Mouse (Mus musculus) retina, postnatal 1 day (tissue): ENCODE data around the gene Slc30a4.

Experiments used
- DNase-seq: peaks from one replicate; pipeline ENCODE4 v3.0.0-alpha.2; 2012

Gene Slc30a4

GRCm38 (mm10) chr2:122702181-122703036 is at the start of gene Slc30a4:
Slc30a4 (minus strand) TSS chr2:122702663.
- DNase-seq, result peak; percentile 92

DNA sequence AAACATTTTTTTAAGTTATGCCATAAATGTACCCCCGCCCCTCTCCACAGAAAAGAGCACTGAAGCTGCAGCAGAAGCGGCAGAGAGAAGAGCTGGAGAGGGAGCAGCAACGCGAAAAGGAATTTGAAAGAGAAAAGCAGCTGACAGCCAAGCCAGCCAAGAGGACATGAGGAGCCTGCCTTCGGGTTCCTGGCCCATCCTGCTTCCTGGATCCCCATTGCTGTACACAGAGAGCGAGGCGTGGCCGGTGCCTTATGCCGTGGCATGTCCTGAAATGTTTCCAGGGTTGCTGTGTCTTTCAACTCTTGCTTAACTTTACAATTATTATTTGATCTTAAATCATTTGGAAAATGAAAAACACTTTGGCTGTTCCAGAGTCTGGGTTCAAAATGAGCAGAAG is 44.0 kb upstream of the Slc30a4 start:
- no peak for DNase-seq

DNA sequence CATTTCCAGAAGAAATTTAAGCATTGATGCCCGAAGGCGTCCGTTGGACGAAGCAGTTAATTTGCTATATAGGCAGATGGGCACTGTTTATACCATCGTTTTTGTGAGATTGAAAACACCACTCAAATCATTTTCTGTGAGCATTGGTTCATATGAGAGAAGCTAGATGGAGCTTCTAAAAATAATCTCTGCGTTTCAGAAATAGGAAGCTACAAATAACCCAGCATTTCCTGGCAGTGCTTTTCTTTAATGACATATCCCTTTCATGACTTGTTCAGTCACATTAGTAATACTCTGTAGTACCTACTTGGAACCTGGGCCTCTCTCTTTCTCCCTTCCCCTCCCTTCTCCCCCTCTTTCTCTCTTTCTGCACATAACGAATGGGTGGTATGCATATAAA is 36.6 kb upstream of the Slc30a4 start:
- no peak for DNase-seq

- DNase-seq, result peak; percentile 97
Measured at GRCm38 (mm10) chr2:122737894-122738830, 35.7 kb upstream of the Slc30a4 start, which contains the start of gene Bloc1s6. Bloc1s6 (plus strand) TSS chr2:122738503.

DNA sequence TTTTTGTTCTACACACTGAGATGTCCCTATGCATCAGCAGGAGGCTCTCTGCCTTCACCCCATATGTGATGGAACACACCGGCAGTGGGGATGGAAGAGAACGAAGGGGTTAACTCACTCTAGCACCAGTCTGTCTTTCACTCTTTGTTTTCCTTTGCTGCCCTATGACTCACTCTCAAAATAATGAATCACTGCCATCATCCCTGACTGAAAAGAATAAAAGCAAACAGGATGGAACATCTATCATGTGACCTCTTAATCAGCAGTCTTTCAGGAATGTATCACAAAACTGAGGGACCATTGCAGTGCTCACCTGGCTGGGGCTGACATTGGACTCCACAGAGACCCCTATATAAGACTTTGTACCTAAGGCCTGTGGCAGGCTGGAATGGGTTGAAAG is 29.0 kb upstream of the Slc30a4 start:
- no peak for DNase-seq

- DNase-seq, result peak; percentile 38
Measured at GRCm38 (mm10) chr2:122725604-122726003, 23.1 kb upstream of the Slc30a4 start.

- DNase-seq, result no peak
Measured at GRCm38 (mm10) chr2:122720564-122720963, 18.1 kb upstream of the Slc30a4 start.

DNA sequence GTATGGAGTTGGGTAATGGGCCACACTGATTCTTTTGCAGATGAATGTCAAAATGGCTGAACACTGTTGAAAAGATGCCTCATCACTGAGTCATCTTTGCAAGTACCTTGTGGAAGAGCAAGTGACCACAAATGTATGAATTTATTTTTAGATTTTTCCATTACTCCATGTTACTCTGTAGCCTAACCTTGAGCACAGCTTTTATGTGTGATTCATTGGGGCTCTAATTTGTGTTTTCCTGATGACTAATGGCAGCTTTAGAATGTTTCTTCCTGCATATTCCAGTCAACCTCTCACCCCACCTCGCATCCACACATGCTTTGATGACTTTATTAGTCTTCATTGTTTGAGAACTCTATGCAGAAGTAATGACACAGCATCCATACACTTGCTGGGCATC is 16.8 kb upstream of the Slc30a4 start:
- DNase-seq, result no peak

DNA sequence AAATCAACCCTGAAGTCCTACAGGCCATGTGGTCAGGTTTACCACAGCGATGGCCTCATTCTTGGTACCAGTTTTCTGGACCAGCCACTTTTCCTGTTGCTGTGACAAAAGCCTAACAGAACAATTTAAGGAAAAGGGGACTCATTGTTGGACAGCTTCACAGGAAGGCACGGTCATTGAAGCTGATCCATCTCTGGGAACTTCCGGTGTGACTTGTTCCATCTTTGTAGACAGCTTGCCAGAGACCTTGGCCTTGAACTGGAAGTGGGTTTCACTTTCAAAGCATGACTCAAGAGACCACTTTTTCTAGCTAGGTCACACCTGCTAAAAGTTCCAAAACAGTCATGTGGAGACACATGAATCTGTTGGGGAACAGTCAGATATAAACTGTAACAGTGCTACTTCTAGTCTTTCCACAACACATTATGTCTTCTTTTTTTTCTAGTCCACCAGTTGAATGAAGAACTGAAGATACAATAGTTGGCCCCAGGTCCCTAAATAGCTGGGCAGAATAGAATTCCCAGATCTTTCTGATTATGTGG is 13.9 kb upstream of the Slc30a4 start:
- DNase-seq, result no peak

DNA sequence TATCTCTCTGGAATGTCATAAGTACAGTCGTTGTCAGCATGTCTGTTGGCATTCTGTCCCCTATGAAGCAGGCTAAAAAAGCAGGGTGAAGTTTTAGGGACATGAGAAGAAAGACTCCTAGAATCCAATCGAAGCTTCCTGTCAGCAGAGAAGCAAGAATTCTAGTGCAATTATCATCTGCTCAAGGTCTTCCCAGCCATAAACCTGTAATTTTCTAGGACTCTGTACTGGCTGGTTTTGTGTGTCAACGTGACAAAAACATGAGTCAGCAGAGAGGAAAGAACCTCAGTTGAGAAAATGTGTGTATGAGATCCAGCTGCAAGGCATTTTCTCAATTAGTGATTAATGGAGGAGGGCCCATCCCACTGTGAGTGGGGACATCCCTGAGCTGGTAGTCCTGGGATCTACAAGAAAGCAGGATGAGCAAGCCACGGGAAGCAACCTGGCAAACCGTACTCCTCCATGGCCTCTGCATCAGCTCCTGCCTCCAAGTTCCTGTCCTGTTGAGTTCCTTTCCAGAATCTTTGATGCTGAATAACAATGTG is 12.8 kb upstream of the Slc30a4 start:
- DNase-seq, result no peak

DNA sequence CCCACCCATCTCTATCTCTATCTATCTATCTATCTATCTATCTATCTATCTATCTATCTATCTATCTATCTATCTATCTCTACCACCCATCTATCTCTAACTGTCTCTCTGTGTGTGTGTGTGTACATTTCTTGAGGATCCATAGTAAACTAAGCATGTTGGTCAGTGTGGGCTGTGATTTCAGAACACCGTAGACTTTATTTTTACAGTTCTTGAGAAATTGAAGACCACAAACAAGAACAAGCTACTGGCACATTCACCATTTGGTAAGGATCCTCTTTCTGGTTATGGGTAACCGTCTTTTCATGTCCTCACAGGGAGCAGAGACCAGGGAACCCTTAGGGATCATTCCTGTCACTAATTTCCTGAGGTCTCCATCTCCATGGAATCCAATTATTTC is 10.4 kb upstream of the Slc30a4 start:
- DNase-seq, result no peak

GRCm38 (mm10) chr2:122711911-122712310 is 9.4 kb upstream of the Slc30a4 start:
- DNase-seq, result no peak

DNA sequence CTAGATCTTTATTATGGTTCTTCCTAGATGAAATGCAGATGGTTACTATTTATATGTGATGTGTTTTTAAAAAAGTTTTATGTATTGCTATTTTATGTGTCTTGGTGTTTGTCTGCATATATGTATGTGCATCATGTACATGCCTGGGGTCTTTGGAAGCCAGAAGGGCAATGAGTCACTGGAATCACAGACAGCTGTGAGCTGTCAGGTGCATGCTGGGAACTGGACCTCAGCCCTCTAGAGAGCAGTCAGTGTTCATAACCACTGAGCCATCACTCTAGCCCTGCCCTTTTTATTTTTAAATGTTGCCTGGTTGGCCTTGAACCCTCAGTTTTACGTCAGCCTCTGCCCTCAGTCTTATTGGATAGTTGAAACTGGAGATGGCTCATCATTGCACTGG is 6.7 kb upstream of the Slc30a4 start:
- no peak for DNase-seq

DNA sequence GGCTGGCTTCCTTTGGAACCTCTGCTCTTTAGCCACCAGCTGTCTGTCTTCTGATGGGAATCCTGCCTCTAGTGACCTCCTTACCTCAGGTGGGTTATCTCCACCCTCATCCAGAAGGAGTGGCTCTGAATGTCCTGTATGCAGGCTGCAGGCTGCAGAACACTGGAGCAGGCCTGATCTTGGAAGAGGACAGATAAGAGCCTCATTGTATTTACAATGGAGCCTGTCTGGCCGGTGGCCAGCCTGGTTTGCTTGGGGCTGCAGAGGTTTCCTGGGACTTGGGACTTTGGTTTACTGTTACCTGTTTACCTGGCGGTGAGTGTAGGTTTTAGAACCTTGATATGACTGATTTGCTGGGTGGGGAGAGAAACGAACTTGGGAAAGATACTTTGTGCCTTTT is 5.6 kb upstream of the Slc30a4 start:
- no peak for DNase-seq

DNA sequence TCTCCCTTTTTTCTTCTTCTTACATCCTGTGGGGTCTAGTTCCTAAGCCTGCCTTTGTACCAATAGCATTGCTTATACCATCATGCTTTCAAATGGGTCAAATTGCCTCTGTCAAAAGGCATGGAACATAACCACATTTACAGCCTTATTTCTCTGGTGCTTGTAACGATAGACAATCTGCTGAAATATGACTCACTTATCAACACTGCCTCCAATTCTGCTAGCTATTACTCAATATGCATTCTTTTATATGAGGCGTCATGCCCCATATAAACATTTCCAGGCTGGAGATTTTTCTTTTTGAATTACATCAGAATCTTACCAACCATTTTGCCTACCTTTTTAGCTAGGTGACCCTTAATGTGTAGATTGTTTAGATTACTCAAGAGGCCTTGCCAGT is 2.1 kb upstream of the Slc30a4 start:
- no peak for DNase-seq

DNA sequence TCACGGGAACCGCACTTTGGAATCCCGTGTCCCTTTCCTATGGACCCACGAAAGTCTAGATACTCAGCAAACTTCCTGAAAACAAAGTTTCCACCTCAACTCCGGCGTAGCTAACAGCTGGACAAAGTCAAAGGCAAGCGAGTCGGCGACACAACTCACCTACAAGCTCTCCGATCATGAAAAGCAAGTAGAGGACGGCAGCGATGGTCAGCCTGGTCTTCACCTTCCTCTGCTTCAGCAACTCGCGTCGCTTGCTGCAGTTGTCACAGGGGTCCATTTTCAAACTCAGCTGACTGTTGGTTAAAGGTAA is 637 bp downstream of the Slc30a4 start:
- no peak for DNase-seq

GRCm38 (mm10) chr2:122701012-122701411 is 1.5 kb downstream of the Slc30a4 start:
- no peak for DNase-seq

- no peak for DNase-seq
Measured at GRCm38 (mm10) chr2:122697526-122697925, 4.9 kb downstream of the Slc30a4 start.

DNA sequence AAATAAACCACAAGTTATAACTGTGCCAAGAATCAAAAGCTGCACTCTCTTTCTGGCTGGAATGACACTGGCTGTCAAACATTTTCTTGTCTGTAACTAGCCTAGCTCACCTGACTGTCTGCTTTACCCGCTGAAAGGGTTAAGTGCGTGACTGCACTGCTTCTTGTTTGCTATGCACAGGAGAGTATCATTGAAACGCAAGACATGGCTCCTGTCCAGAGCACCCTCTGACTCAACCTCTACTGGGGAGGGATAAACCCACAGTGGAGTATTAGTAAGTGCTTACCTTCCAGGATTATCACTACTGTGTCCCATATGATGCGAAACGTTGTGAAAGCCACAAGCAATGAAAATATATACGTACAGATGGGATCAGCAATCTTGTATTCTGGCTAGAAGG is 15.8 kb downstream of the Slc30a4 start:
- DNase-seq, result no peak

DNA sequence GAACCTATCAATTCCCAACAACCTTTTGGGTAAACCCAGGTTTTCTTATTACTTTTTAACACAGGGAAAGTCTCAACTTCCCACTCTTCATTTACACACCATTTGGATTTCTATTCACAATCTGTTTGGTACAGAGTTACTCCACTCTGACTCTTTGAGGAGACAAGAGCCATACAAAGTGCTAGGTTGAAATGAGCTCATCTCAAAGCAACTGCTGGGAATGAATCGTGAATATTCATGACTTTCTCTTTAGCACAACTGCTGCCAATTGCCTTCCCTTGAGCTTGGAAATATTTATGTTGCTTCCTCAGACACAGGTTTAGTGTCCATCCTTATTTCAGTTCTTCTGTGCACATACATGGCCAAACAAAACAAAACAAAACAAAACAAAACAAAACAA is 18.8 kb downstream of the Slc30a4 start:
- DNase-seq, result no peak

DNA sequence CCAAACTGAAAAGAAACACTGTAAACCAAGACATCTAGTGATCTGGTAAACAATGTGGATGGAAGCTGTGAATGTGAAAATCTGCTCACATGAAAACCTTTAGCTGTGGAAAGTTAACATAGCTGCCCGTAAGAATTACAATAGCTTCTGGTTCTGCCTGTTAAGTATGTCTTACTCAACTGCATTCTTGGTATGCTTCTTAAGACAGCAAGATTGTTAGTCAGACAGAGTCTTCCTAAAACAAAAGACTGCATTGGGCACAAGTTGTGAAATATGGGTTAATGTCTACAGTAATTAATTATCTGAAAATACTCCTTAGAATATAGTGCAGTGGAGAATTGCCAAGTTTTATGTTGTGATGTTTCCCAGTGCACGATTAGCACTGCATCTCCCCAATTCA is 19.9 kb downstream of the Slc30a4 start:
- DNase-seq, result no peak

DNA sequence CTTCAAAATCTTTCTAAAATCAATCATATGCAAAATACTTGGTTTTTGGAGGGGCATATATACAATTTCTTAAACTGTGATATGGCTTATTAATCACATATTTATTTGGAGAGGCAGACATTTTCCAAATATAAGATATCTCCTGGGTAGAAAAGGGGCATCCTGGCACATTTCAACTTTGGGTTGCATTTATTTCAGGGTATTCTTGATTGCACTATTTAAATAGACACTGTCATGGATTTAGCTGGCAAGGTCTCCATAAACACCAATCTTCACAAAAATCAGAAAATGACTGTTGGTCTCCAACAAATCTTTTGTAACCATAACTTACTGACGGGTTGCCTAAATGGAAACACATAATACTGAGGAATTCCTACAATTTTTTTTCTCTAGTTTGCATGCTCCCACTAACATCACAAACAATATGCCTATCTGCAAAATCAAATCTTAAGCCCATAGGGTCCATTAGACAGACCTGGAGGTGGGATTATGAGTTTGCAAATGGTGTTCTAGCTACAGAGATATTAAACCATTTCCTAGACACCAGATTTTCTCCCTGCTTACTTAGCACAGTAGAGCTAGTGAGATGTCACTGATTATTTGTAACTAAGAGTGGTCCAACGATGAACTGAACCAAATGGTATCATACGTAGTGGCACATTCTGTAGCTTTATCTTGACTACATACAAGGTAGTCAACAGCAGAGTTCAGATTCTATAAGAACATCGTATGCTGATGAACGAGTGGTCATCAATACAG is 20.9 kb downstream of the Slc30a4 start:
- peak; percentile 20 for DNase-seq

DNA sequence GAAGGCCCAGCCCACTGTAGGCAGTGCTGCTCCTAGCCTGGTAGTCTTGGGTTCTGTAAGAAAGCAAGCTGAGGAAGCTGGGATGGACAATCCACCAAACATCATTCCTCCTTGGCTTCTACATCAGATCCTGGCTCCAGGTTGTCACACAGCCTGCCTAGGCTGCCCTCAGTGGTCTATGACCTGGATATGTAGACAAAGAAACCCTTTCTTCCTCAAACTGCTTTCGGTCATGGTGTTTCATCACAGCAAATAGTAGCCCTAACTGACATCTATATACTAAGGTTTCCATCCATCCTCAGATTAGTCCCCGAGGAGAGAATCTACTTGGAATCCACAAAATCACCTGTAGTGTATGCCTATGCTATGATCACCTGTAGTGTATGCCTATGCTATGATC is 27.3 kb downstream of the Slc30a4 start:
- no peak for DNase-seq
